In the genomic region with DNA sequence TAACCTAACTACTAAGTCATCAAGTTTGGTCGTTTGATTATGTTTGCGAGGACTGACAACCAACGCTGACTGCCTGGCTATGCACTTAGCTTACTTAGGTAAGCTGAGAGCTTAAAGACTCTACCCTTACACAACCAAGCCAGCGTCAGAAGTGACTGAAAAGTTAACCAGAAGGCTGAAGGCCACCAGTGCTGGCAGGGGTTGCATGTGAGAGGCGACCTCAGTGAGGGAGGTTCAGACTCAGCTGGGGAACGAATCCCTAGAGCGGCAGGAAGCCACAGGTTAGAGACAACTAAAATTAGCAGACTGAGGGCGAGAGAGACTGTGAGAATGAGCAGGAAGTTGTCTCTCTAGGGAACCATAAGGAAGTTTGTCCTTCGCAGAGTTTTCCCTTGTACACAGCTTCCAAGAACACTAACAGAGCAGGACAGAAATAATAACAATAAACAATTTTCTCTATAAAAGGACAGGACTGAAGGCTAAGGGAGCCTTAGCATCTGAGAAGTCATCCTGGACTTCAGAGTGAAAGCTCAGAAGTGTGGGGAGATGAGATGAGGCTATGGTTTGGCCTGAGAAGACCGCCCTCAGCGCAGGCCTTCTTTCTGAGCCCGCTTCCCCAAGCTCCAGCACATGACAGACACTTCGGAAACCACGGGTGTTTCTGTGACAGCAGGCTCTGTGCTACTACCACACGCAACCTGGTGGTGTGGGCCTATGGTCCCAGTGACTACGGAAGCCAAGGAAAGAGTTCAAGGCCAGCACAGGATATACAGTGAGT, we compare ENCODE assay signal across 16 mouse cellular contexts.
A peak's percentile ranks its signal among the peaks of the same experiment; 100 is the strongest.
DNase-seq lines count a peak whose midpoint lies in the region; ATAC-seq and TF ChIP-seq lines count a peak whose summit lies in the region.
"Had no signal": no experiment of that assay in that cellular context is flagged by ENCODE, and none has a peak within 500 bp of the region (broad histone marks: within the 10 kb centered on the region; RNA-seq: fewer than 3 reads in every experiment).

No protein-coding gene starts in this region.

- H3K4me3 ChIP-seq in heart, embryonic 11.5 days (ENCODE audit: low read depth, low read length), result no peak overlapping the region
- H3K4me3 ChIP-seq in lung, embryonic 16.5 days (ENCODE audit: low read length), result no peak overlapping the region
- H3K4me3 ChIP-seq in lung, adult 2 months (replicated peaks; ENCODE audit: extremely low read depth, low read depth, low read length), result no peak overlapping the region
- no peak overlapping the region for H3K4me3 ChIP-seq in intestine, postnatal 0 days (ENCODE audit: low read depth, low read length)
- no peak overlapping the region for H3K4me3 ChIP-seq in stomach, embryonic 16.5 days (replicated peaks; ENCODE audit: low read length)
- H3K4me3 ChIP-seq: forebrain, embryonic 15.5 days; liver, embryonic 15.5 days; neural tube, embryonic 12.5 days had no signal

- no peaks in the 10 kb centered on the region for H3K4me1 ChIP-seq in heart, embryonic 11.5 days (ENCODE audit: control insufficient read depth, insufficient read depth, low read length)
- no peaks in the 10 kb centered on the region for H3K4me1 ChIP-seq in lung, embryonic 16.5 days (replicated peaks; ENCODE audit: control insufficient read depth, insufficient read depth, low read length)
- H3K4me1 ChIP-seq in lung, adult 2 months (ENCODE audit: control insufficient read depth, insufficient read depth, low read length), result no peaks in the 10 kb centered on the region
- H3K4me1 ChIP-seq in intestine, postnatal 0 days (replicated peaks; ENCODE audit: control insufficient read depth, insufficient read depth, low read length), result no peaks in the 10 kb centered on the region
- no peaks in the 10 kb centered on the region for H3K4me1 ChIP-seq in stomach, embryonic 16.5 days (ENCODE audit: control insufficient read depth, insufficient read depth, low read length)
- H3K4me1 ChIP-seq: forebrain, embryonic 15.5 days; neural tube, embryonic 12.5 days had no signal

- DNase-seq in heart, adult 9 months (ENCODE audit: low spot score in 2 of 2), result peak; percentile 22 to 45
- DNase-seq in lung, adult 2 months, result no peak
- DNase-seq in layer of hippocampus, adult 9-10 months (ENCODE audit: low spot score), result no peak
- no peak for DNase-seq in cerebellum, adult 8-10 months
- DNase-seq: cerebellum, adult 11 months; gastrocnemius, postnatal 25 days; midbrain, embryonic 14.5 days; spleen, adult 18-20 months had no signal

- no peaks in the 10 kb centered on the region for H3K9me3 ChIP-seq in heart, embryonic 11.5 days (replicated peaks; ENCODE audit: control insufficient read depth, low read length)
- no peaks in the 10 kb centered on the region for H3K9me3 ChIP-seq in lung, embryonic 16.5 days (ENCODE audit: control insufficient read depth, low read length)
- no peaks in the 10 kb centered on the region for H3K9me3 ChIP-seq in intestine, postnatal 0 days (ENCODE audit: control insufficient read depth)
- H3K9me3 ChIP-seq in stomach, embryonic 16.5 days (replicated peaks; ENCODE audit: control insufficient read depth, low read length), result no peaks in the 10 kb centered on the region
- H3K9me3 ChIP-seq: forebrain, embryonic 15.5 days; liver, embryonic 15.5 days had no signal

- no peak for TF ChIP-seq POLR2A in lung, adult 2 months (IDR thresholded peaks at IDR 0.05; ENCODE audit: borderline replicate concordance, extremely low read depth, low read depth, low read length)

- no peak for ATAC-seq in heart, embryonic 11.5 days (replicated peaks; ENCODE audit: insufficient number of reproducible peaks, low FRiP score, low TSS enrichment)
- ATAC-seq in lung, embryonic 16.5 days (ENCODE audit: low read depth), result peak; percentile 34; the same call in 1 of the 2 replicates
- no peak for ATAC-seq in intestine, postnatal 0 days
- ATAC-seq in stomach, embryonic 16.5 days (ENCODE audit: insufficient read depth, low FRiP score), result 0 out of 2 replicates have a peak, but pooled peaks have one; percentile 17
- ATAC-seq: forebrain, embryonic 15.5 days had no signal

- 83% methylated on average over 16 of the region's 16 CpGs for WGBS in heart, embryonic 11.5 days (ENCODE audit: insufficient replicate concordance)
- 77% methylated on average over 16 of the region's 16 CpGs for WGBS in lung, embryonic 16.5 days
- 71% methylated on average over 16 of the region's 16 CpGs for WGBS in lung, adult 2 months
- 80% methylated on average over 16 of the region's 16 CpGs for WGBS in intestine, postnatal 0 days
- WGBS in stomach, embryonic 16.5 days, result 82% methylated on average over 16 of the region's 16 CpGs

- H3K9ac ChIP-seq in heart, embryonic 11.5 days (ENCODE audit: low read depth, low read length), result no peak overlapping the region
- H3K9ac ChIP-seq in lung, embryonic 16.5 days (ENCODE audit: low read length), result no peak overlapping the region
- no peak overlapping the region for H3K9ac ChIP-seq in intestine, postnatal 0 days (ENCODE audit: low read depth, low read length)
- no peak overlapping the region for H3K9ac ChIP-seq in stomach, embryonic 16.5 days (ENCODE audit: low read length)
- H3K9ac ChIP-seq: forebrain, embryonic 15.5 days; hindbrain, embryonic 14.5 days; liver, embryonic 15.5 days; neural tube, embryonic 12.5 days had no signal

- TF ChIP-seq CTCF in lung, adult 2 months (IDR thresholded peaks at IDR 0.05; ENCODE audit: insufficient read depth, low read length), result no peak
- no peak for TF ChIP-seq CTCF in intestine, postnatal 0 days (IDR thresholded peaks at IDR 0.05; ENCODE audit: low read depth)

- peaks cover 17% of the 10 kb centered on the region for H3K36me3 ChIP-seq in heart, embryonic 11.5 days (ENCODE audit: control insufficient read depth, insufficient read depth, low read length)
- peaks cover 27% of the 10 kb centered on the region for H3K36me3 ChIP-seq in lung, embryonic 16.5 days (ENCODE audit: control insufficient read depth, insufficient read depth, low read length)
- H3K36me3 ChIP-seq in intestine, postnatal 0 days (ENCODE audit: control insufficient read depth, insufficient read depth), result peaks cover 67% of the 10 kb centered on the region
- H3K36me3 ChIP-seq in stomach, embryonic 16.5 days (ENCODE audit: control insufficient read depth, insufficient read depth, low read length), result peaks cover 7% of the 10 kb centered on the region; the same call in 1 of the 2 replicates

- H3K4me2 ChIP-seq in heart, embryonic 11.5 days, result no peak overlapping the region
- H3K4me2 ChIP-seq in lung, embryonic 16.5 days (ENCODE audit: low read depth, low read length), result no peak overlapping the region
- H3K4me2 ChIP-seq in intestine, postnatal 0 days (replicated peaks; ENCODE audit: low read depth), result no peak overlapping the region
- H3K4me2 ChIP-seq in stomach, embryonic 16.5 days (ENCODE audit: low read depth, low read length), result no peak overlapping the region
- H3K4me2 ChIP-seq: forebrain, embryonic 15.5 days; hindbrain, embryonic 14.5 days; liver, embryonic 15.5 days; neural tube, embryonic 12.5 days had no signal

- no peaks in the 10 kb centered on the region for H3K27me3 ChIP-seq in heart, embryonic 11.5 days (ENCODE audit: control insufficient read depth, insufficient read depth, low read length)
- no peaks in the 10 kb centered on the region for H3K27me3 ChIP-seq in lung, embryonic 16.5 days (ENCODE audit: control insufficient read depth, insufficient read depth, low read depth, low read length)
- no peaks in the 10 kb centered on the region for H3K27me3 ChIP-seq in intestine, postnatal 0 days (replicated peaks; ENCODE audit: control insufficient read depth, insufficient read depth, low read length)
- no peaks in the 10 kb centered on the region for H3K27me3 ChIP-seq in stomach, embryonic 16.5 days (ENCODE audit: control insufficient read depth, insufficient read depth, low read length)
- H3K27me3 ChIP-seq: forebrain, embryonic 15.5 days; liver, embryonic 15.5 days; neural tube, embryonic 12.5 days had no signal

- no peak overlapping the region for H3K27ac ChIP-seq in heart, embryonic 11.5 days (ENCODE audit: low read depth, low read length)
- H3K27ac ChIP-seq in lung, embryonic 16.5 days (ENCODE audit: low read length), result no peak overlapping the region
- peak overlapping the region; percentile 41; the same call in 1 of the 2 replicates for H3K27ac ChIP-seq in intestine, postnatal 0 days (ENCODE audit: low read depth, low read length)
- peak overlapping the region; percentile 57; the same call in 1 of the 2 replicates for H3K27ac ChIP-seq in stomach, embryonic 16.5 days (ENCODE audit: low read length)
- H3K27ac ChIP-seq: forebrain, embryonic 15.5 days; hindbrain, embryonic 14.5 days; liver, embryonic 15.5 days; neural tube, embryonic 12.5 days had no signal

Comparison
In these comparisons a context has a peak if more than half of its experiments do, and no peak if none do; other contexts are left out.
1. DNase-seq: peak in heart, adult 9 months (2 of 2); none in lung, adult 2 months (single experiment), layer of hippocampus, adult 9-10 months (single experiment) and cerebellum, adult 8-10 months (single experiment).
2. ATAC-seq: peak in lung, embryonic 16.5 days (single experiment) and stomach, embryonic 16.5 days (single experiment); none in heart, embryonic 11.5 days (single experiment) and intestine, postnatal 0 days (single experiment).
3. H3K27ac ChIP-seq: peak in intestine, postnatal 0 days (single experiment) and stomach, embryonic 16.5 days (single experiment); none in heart, embryonic 11.5 days (single experiment) and lung, embryonic 16.5 days (single experiment).